Mouse (Mus musculus): Measurements from ENCODE around the gene Cdc25b. TPM values are rescaled to one million over a fixed set of nuclear protein-coding genes. Genes with fewer than 3 reads are reported as not detected.
A peak's percentile ranks its signal among the peaks of the same experiment; 100 is the strongest.

The Cdc25b gene
- total and polyA plus RNA-seq, 2 experiments from 2014 or later = 18.2 to 22.2 TPM

- Histone ChIP-seq H3K9ac (replicated peaks; ENCODE audit: low read length) (peak within 1 kb of the TSS; percentile 82), H3K36me3 (ENCODE audit: insufficient read depth, low read length) (no peaks in the 10 kb centered on the region; the same call in 1 of the 2 replicates), H3K4me2 (ENCODE audit: low read depth, low read length) (peak within 1 kb of the TSS; percentile 93), H3K4me3 (ENCODE audit: low read length) (peak within 1 kb of the TSS; percentile 62), H3K4me1 (ENCODE audit: insufficient read depth, low read length) (peaks cover 13% of the 10 kb centered on the region), H3K9me3 (ENCODE audit: low read length) (no peaks in the 10 kb centered on the region), H3K27ac (peak within 1 kb of the TSS; percentile 83), H3K27me3 (ENCODE audit: insufficient read depth, low read length) (no peaks in the 10 kb centered on the region)
- no peak for TF ChIP-seq CTCF (IDR thresholded peaks at IDR 0.05; ENCODE audit: low read depth)
- under 1% methylated on average over 54 of the region's 54 CpGs for WGBS
- peak; percentile 98 for ATAC-seq
- DNase-seq (ENCODE audit: low spot score) = peak; percentile 99
These were observed 26.7 kb upstream of the Cdc25b start, which contains the start of gene 1700037H04Rik for GRCm38 (mm10) chr2:131159938-131160581. 1700037H04Rik (minus strand) TSS chr2:131160081.

GRCm38 (mm10) chr2:131160671-131161111, 26.1 kb upstream of the Cdc25b start:
- Histone ChIP-seq H3K4me3 (ENCODE audit: low read length) (peak overlapping the region; percentile 62), H3K27me3 (ENCODE audit: insufficient read depth, low read length) (no peaks in the 10 kb centered on the region), H3K36me3 (ENCODE audit: insufficient read depth, low read length) (no peaks in the 10 kb centered on the region), H3K4me1 (ENCODE audit: insufficient read depth, low read length) (peaks cover 13% of the 10 kb centered on the region), H3K9ac (replicated peaks; ENCODE audit: low read length) (peak overlapping the region; percentile 82), H3K9me3 (ENCODE audit: low read length) (no peaks in the 10 kb centered on the region), H3K4me2 (ENCODE audit: low read depth, low read length) (peak overlapping the region; percentile 93), H3K27ac (peak overlapping the region; percentile 83)
- DNase-seq (ENCODE audit: low spot score) (peak; percentile 53), ATAC-seq (no peak)
- TF ChIP-seq CTCF (IDR thresholded peaks at IDR 0.05; ENCODE audit: low read depth) = peak; percentile 49
- WGBS = under 1% methylated on average over 17 of the region's 17 CpGs

GRCm38 (mm10) chr2:131163924-131164323, 22.8 kb upstream of the Cdc25b start:
- Histone ChIP-seq H3K27ac (no peak overlapping the region), H3K4me2 (ENCODE audit: low read depth, low read length) (no peak overlapping the region), H3K27me3 (ENCODE audit: insufficient read depth, low read length) (no peaks in the 10 kb centered on the region), H3K36me3 (ENCODE audit: insufficient read depth, low read length) (no peaks in the 10 kb centered on the region), H3K4me1 (ENCODE audit: insufficient read depth, low read length) (no peaks in the 10 kb centered on the region), H3K9me3 (ENCODE audit: low read length) (no peaks in the 10 kb centered on the region), H3K4me3 (ENCODE audit: low read length) (no peak overlapping the region), H3K9ac (replicated peaks; ENCODE audit: low read length) (no peak overlapping the region)
- DNase-seq (ENCODE audit: low spot score) (no peak), ATAC-seq (no peak)
- TF ChIP-seq CTCF (IDR thresholded peaks at IDR 0.05; ENCODE audit: low read depth) = no peak
- WGBS = 79% methylated on average over 7 of the region's 7 CpGs

GRCm38 (mm10) chr2:131166172-131166571, 20.6 kb upstream of the Cdc25b start:
- H3K9ac ChIP-seq (replicated peaks; ENCODE audit: low read length) = no peak overlapping the region
- no peak for TF ChIP-seq CTCF (IDR thresholded peaks at IDR 0.05; ENCODE audit: low read depth)
- no peaks in the 10 kb centered on the region for H3K9me3 ChIP-seq (ENCODE audit: low read length)
- ATAC-seq (no peak), DNase-seq (ENCODE audit: low spot score) (no peak)
- WGBS = 85% methylated on average over 2 of the region's 2 CpGs
- no peaks in the 10 kb centered on the region for H3K27me3 ChIP-seq (ENCODE audit: insufficient read depth, low read length)
- H3K4me1 ChIP-seq (ENCODE audit: insufficient read depth, low read length) = no peaks in the 10 kb centered on the region
- no peaks in the 10 kb centered on the region for H3K36me3 ChIP-seq (ENCODE audit: insufficient read depth, low read length)
- H3K4me2 ChIP-seq (ENCODE audit: low read depth, low read length) = no peak overlapping the region
- H3K27ac ChIP-seq = no peak overlapping the region
- no peak overlapping the region for H3K4me3 ChIP-seq (ENCODE audit: low read length)

- no peak for TF ChIP-seq CTCF (IDR thresholded peaks at IDR 0.05; ENCODE audit: low read depth)
- no peak overlapping the region for H3K9ac ChIP-seq (replicated peaks; ENCODE audit: low read length)
- H3K9me3 ChIP-seq (ENCODE audit: low read length) = no peaks in the 10 kb centered on the region
- H3K4me2 ChIP-seq (ENCODE audit: low read depth, low read length) = no peak overlapping the region
- no peak overlapping the region for H3K27ac ChIP-seq
- WGBS = 89% methylated on average over 6 of the region's 6 CpGs
- H3K4me1 ChIP-seq (ENCODE audit: insufficient read depth, low read length) = no peaks in the 10 kb centered on the region
- no peak for ATAC-seq
- H3K4me3 ChIP-seq (ENCODE audit: low read length) = no peak overlapping the region
- H3K27me3 ChIP-seq (ENCODE audit: insufficient read depth, low read length) = 0 out of 2 replicates have a peak, but pooled peaks cover 8% of the 10 kb centered on the region
- DNase-seq (ENCODE audit: low spot score) = no peak
- no peaks in the 10 kb centered on the region for H3K36me3 ChIP-seq (ENCODE audit: insufficient read depth, low read length)
These were observed 18.8 kb upstream of the Cdc25b start for GRCm38 (mm10) chr2:131167984-131168383.

GRCm38 (mm10) chr2:131168914-131169313, 17.8 kb upstream of the Cdc25b start:
- H3K36me3 ChIP-seq (ENCODE audit: insufficient read depth, low read length) = no peaks in the 10 kb centered on the region
- H3K27me3 ChIP-seq (ENCODE audit: insufficient read depth, low read length) = 0 out of 2 replicates have a peak, but pooled peaks cover 8% of the 10 kb centered on the region
- no peaks in the 10 kb centered on the region for H3K4me1 ChIP-seq (ENCODE audit: insufficient read depth, low read length)
- DNase-seq (ENCODE audit: low spot score) (no peak), ATAC-seq (no peak)
- H3K4me2 ChIP-seq (ENCODE audit: low read depth, low read length) = no peak overlapping the region
- WGBS = 67% methylated on average over 1 of the region's 1 CpGs
- H3K4me3 ChIP-seq (ENCODE audit: low read length) = no peak overlapping the region
- no peak for TF ChIP-seq CTCF (IDR thresholded peaks at IDR 0.05; ENCODE audit: low read depth)
- no peaks in the 10 kb centered on the region for H3K9me3 ChIP-seq (ENCODE audit: low read length)
- no peak overlapping the region for H3K27ac ChIP-seq
- H3K9ac ChIP-seq (replicated peaks; ENCODE audit: low read length) = no peak overlapping the region

GRCm38 (mm10) chr2:131170936-131171335, 15.8 kb upstream of the Cdc25b start:
- peaks cover 4% of the 10 kb centered on the region for H3K4me1 ChIP-seq (ENCODE audit: insufficient read depth, low read length)
- H3K36me3 ChIP-seq (ENCODE audit: insufficient read depth, low read length) = no peaks in the 10 kb centered on the region
- H3K27me3 ChIP-seq (ENCODE audit: insufficient read depth, low read length) = 0 out of 2 replicates have a peak, but pooled peaks cover 8% of the 10 kb centered on the region
- WGBS = 35% methylated on average over 9 of the region's 9 CpGs
- H3K4me3 ChIP-seq (ENCODE audit: low read length) = no peak overlapping the region
- no peak overlapping the region for H3K27ac ChIP-seq
- peak overlapping the region; percentile 16 for H3K4me2 ChIP-seq (ENCODE audit: low read depth, low read length)
- H3K9ac ChIP-seq (replicated peaks; ENCODE audit: low read length) = no peak overlapping the region; the same call in 1 of the 2 replicates
- H3K9me3 ChIP-seq (ENCODE audit: low read length) = no peaks in the 10 kb centered on the region
- no peak for DNase-seq (ENCODE audit: low spot score)
- no peak for TF ChIP-seq CTCF (IDR thresholded peaks at IDR 0.05; ENCODE audit: low read depth)
- ATAC-seq = no peak
